Mouse (Mus musculus) ZHBTc4 (cell line): ENCODE results near the gene Gm5580.
"Not testable (repeated sequence)": the region's sequence is repeated elsewhere in the genome, so short reads cannot be mapped to it uniquely, and the experiment has no call there.

Source experiments
- DNase-seq: peaks from one replicate; pipeline ENCODE4 v3.0.0-alpha.2; 2011; ENCODE audit warnings: low read depth, low spot score

Gene Gm5580

DNA sequence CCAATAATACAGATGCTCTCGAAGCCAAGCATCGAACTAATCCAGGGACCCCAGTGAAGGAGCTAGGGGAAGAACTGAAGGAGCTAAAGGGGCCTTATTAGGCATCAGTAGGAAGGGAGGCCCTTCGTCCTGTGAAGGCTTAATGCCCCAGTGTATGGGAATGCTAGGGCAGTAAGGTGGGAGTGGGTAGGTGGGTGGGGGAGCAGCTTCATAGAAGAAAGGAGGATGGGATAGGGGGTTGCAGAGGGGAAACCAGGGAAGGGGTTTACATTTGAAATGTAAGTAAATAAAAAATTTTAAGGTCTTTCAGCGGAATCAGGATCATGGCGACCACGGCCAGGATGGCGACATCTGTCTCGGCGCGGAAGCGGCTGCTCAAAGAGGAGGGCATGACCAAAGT, at the start of gene Gm5580:
Gm5580 (plus strand) TSS at position 301 of the 400 bp plus-strand sequence.
- DNase-seq, result not testable (repeated sequence)

GRCm38 (mm10) chr6:116506302-116507003, 44.5 kb upstream of the Gm5580 start, which contains the start of gene Olfr212:
Gene Olfr212 (plus strand): TSS chr6:116506516.
- peak; percentile 12 for DNase-seq

GRCm38 (mm10) chr6:116514832-116515231, 36.1 kb upstream of the Gm5580 start:
- DNase-seq, result no peak

DNA sequence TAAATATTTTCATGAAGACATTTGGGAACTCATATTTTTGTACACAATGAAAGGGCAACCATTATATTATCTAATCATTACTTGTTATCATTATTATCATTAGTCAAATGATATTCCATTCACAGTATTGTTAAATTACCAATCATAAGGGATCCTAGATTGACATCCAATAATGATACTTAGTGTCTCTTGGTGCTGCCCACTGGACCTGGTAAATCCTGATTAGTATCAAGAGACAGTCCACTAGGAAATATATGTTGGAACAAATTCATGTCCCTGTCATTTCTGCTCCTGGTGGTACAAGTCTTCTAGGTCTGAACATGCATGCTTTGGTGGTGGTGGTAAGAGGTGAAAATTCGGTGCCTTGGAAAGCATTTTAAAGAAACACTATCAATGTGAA, 12.8 kb upstream of the Gm5580 start, which contains the start of gene Olfr213:
Olfr213 (plus strand) TSS at position 301 of the 400 bp plus-strand sequence.
- no peak for DNase-seq

DNA sequence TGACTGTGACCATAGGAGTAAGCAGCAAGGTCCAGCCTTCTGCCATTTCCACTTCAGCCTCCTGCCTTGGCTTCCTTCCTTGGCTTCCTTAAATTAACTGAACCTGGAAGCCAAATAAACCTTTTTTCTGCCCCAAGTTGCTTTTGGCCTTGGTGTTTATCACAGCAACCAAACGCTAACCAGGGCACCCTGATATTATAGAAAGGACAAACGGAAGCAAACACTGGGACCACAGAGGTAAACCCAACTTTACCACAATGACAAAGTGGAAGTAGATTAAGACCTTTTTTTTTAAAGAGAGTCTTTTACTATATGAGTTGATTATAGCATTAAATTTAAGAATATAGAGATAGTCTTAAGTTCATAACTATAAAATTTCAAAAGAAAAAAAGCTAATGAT, 8.4 kb upstream of the Gm5580 start:
- no peak for DNase-seq

- DNase-seq, result no peak
Measured at GRCm38 (mm10) chr6:116553935-116554334, 3.0 kb downstream of the Gm5580 start, which contains the start of gene Olfr214. Gene Olfr214 (plus strand): TSS chr6:116554235.

DNA sequence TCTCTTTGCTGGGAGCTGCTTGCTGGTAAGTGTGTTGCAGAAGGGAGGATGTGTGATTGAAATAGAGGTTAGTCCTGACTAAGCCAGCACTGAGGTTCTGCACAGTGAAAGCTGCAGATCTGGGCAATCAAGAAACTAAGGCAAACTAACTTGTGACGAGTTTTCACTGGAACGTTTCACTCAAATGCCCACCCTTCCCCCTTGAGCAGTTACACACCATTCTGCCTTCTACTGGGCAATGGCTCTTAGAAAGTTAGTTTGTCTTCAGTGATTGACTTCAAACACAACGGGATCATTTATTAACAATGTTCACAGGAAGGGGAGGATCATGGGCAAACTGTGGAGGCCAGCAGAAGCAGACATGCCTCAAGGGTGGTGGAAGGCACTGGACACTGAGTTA, 4.0 kb downstream of the Gm5580 start:
- DNase-seq, result no peak

- peak; percentile 67 for DNase-seq
Measured at GRCm38 (mm10) chr6:116569834-116570233, 18.9 kb downstream of the Gm5580 start.

GRCm38 (mm10) chr6:116584095-116584494, 33.2 kb downstream of the Gm5580 start, which contains the start of gene Olfr215:
Gene Olfr215 (minus strand): TSS chr6:116584195.
- DNase-seq, result no peak

DNA sequence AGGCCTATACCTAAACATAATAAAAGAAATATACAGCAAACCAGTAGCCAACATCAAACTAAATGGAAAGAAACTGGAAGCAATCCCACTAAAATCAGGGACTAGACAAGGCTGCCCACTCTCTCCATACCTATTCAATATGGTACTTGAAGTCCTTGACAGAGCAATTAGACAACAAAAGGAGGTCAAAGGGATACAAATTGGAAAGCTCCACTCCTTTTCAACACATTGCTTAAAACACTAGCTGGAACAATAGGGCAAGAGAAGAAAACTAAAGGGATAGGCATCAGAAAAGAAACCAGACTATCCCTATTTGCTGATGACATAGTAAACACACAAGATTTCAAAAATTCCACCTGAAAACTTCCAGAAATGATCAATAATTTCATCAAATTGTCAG, 50.0 kb downstream of the Gm5580 start:
- DNase-seq, result peak; percentile 46
